Mouse (Mus musculus) monocyte, adult 5-6 weeks (primary cell): ENCODE data around the gene Mtx1. TPM values are rescaled to one million over a fixed set of nuclear protein-coding genes. Genes with fewer than 3 reads are reported as not detected.
A peak's percentile ranks its signal among the peaks of the same experiment; 100 is the strongest.
"Not testable (repeated sequence)": the region's sequence is repeated elsewhere in the genome, so short reads cannot be mapped to it uniquely, and the experiment has no call there.

Experiments used
- ATAC-seq: fragments of 153-309, 156-312 bp; replicated peaks from 2 replicates; pipeline ENCODE4 v1.8.0; 2017; ENCODE audit warnings: mild to moderate bottlenecking; ENCODE audit not compliant: low TSS enrichment, insufficient number of reproducible peaks, severe bottlenecking, poor library complexity, low FRiP score
- total RNA-seq: library from RNA; stranded (forward); fragments of 200-1000, 200-491, 200-594 nt; gene quantifications from 3 replicates; pipeline ENCODE4 v1.2.3, GENCODE M21; 2017

Mtx1 gene
- total RNA-seq, 1 experiment from 2014 or later: 42.5 TPM

- no peak for ATAC-seq
Measured at GRCm38 (mm10) chr3:89221167-89221566, 5.7 kb downstream of the Mtx1 start.

GRCm38 (mm10) chr3:89219546-89219945 lies 7.3 kb downstream of the Mtx1 start:
- no peak for ATAC-seq

GRCm38 (mm10) chr3:89218271-89218670 lies 8.6 kb downstream of the Mtx1 start:
- no peak for ATAC-seq

GRCm38 (mm10) chr3:89216407-89216806 lies 10.5 kb downstream of the Mtx1 start:
- not testable (repeated sequence) for ATAC-seq

GRCm38 (mm10) chr3:89215853-89216252 lies 11.0 kb downstream of the Mtx1 start:
- peak; percentile 46 for ATAC-seq

GRCm38 (mm10) chr3:89214681-89215411 lies 12.0 kb downstream of the Mtx1 start, which contains the start of gene Thbs3:
Gene Thbs3 (plus strand): TSS chr3:89215180.
- ATAC-seq: no peak

- peak; percentile 82 for ATAC-seq
Measured at GRCm38 (mm10) chr3:89213803-89214530, 12.9 kb downstream of the Mtx1 start.

- no peak for ATAC-seq
Measured at GRCm38 (mm10) chr3:89210731-89211130, 16.2 kb downstream of the Mtx1 start.

GRCm38 (mm10) chr3:89210162-89210561 lies 16.7 kb downstream of the Mtx1 start:
- ATAC-seq: no peak

GRCm38 (mm10) chr3:89209731-89210130 lies 17.2 kb downstream of the Mtx1 start:
- ATAC-seq: no peak

GRCm38 (mm10) chr3:89208736-89209135 lies 18.2 kb downstream of the Mtx1 start:
- ATAC-seq: no peak

- ATAC-seq: no peak
Measured at GRCm38 (mm10) chr3:89208075-89208657, 18.7 kb downstream of the Mtx1 start.

- ATAC-seq: no peak
Measured at GRCm38 (mm10) chr3:89206695-89207094, 20.2 kb downstream of the Mtx1 start.

- no peak for ATAC-seq
Measured at GRCm38 (mm10) chr3:89206079-89206478, 20.8 kb downstream of the Mtx1 start.

GRCm38 (mm10) chr3:89203142-89203514 lies 23.8 kb downstream of the Mtx1 start:
- no peak for ATAC-seq

GRCm38 (mm10) chr3:89202253-89203141 lies 24.4 kb downstream of the Mtx1 start, which contains the start of gene Gba:
Gene Gba (plus strand): TSS chr3:89202928.
- ATAC-seq: peak; percentile 86

- no peak for ATAC-seq
Measured at GRCm38 (mm10) chr3:89199839-89200238, 27.0 kb downstream of the Mtx1 start.

- peak; percentile 94 for ATAC-seq
Measured at GRCm38 (mm10) chr3:89195979-89196877, 30.7 kb downstream of the Mtx1 start.
